Mouse (Mus musculus) liver, embryonic 14.5 days (tissue): Measurements from ENCODE around the gene Tnxb.

Experiments
- CTCF ChIP-seq: IDR thresholded peaks from 2 replicates; pipeline ENCODE4 v1.5.1; 2016; ENCODE audit warnings: antibody characterized with exemption, low read depth, control low read depth
- EP300 ChIP-seq: IDR thresholded peaks from 2 replicates; pipeline ENCODE4 v1.6.1; 2016; ENCODE audit warnings: antibody characterized with exemption, low read depth

- TF ChIP-seq CTCF = no peak
- no peak for TF ChIP-seq EP300
Measured at GRCm38 (mm10) chr17:34740280-34740679, 69.9 kb downstream of the Tnxb start.
